Mouse (Mus musculus): ENCODE measurements around the gene Smg7. TPM values are rescaled to one million over a fixed set of nuclear protein-coding genes. Genes with fewer than 3 reads are reported as not detected.

Gene Smg7
- polyA plus RNA-seq, 1 experiment, result 74.0 TPM

GRCm38 (mm10) chr1:152828168-152828567 lies 74.3 kb downstream of the Smg7 start:
- Histone ChIP-seq H3K4me3 (ENCODE audit: control insufficient read depth, insufficient read depth, low read length) (no peak overlapping the region), H3K36me3 (ENCODE audit: control insufficient read depth, insufficient read depth, low read length) (no peaks in the 10 kb centered on the region; the same call in 1 of the 2 replicates), H3K27me3 (ENCODE audit: control insufficient read depth, insufficient read depth, low read length) (no peaks in the 10 kb centered on the region), H3K27ac (ENCODE audit: control insufficient read depth, insufficient read depth, low read length) (no peak overlapping the region), H3K4me1 (replicated peaks; ENCODE audit: control insufficient read depth, insufficient read depth, low read length) (no peaks in the 10 kb centered on the region)
- DNase-seq, result no peak
- 95% methylated on average over 5 of the region's 5 CpGs for WGBS
- TF ChIP-seq CTCF (IDR thresholded peaks at IDR 0.05; ENCODE audit: borderline replicate concordance, control insufficient read depth, extremely low read depth, insufficient read depth, low read length, poor library complexity), result no peak
- no peak for TF ChIP-seq POLR2A (IDR thresholded peaks at IDR 0.05; ENCODE audit: control insufficient read depth, extremely low read depth, insufficient read depth, low read length, poor library complexity)

GRCm38 (mm10) chr1:152826446-152826845 lies 76.0 kb downstream of the Smg7 start:
- H3K36me3 ChIP-seq (ENCODE audit: control insufficient read depth, insufficient read depth, low read length), result no peaks in the 10 kb centered on the region
- no peak for DNase-seq
- H3K27me3 ChIP-seq (ENCODE audit: control insufficient read depth, insufficient read depth, low read length), result no peaks in the 10 kb centered on the region
- TF ChIP-seq POLR2A (IDR thresholded peaks at IDR 0.05; ENCODE audit: control insufficient read depth, extremely low read depth, insufficient read depth, low read length, poor library complexity) (no peak), CTCF (IDR thresholded peaks at IDR 0.05; ENCODE audit: borderline replicate concordance, control insufficient read depth, extremely low read depth, insufficient read depth, low read length, poor library complexity) (no peak)
- no peaks in the 10 kb centered on the region for H3K4me1 ChIP-seq (replicated peaks; ENCODE audit: control insufficient read depth, insufficient read depth, low read length)
- H3K27ac ChIP-seq (ENCODE audit: control insufficient read depth, insufficient read depth, low read length), result no peak overlapping the region
- H3K4me3 ChIP-seq (ENCODE audit: control insufficient read depth, insufficient read depth, low read length), result no peak overlapping the region
- WGBS, result 94% methylated on average over 5 of the region's 5 CpGs

GRCm38 (mm10) chr1:152824206-152824605 lies 78.2 kb downstream of the Smg7 start:
- no peak for TF ChIP-seq CTCF (IDR thresholded peaks at IDR 0.05; ENCODE audit: borderline replicate concordance, control insufficient read depth, extremely low read depth, insufficient read depth, low read length, poor library complexity)
- TF ChIP-seq POLR2A (IDR thresholded peaks at IDR 0.05; ENCODE audit: control insufficient read depth, extremely low read depth, insufficient read depth, low read length, poor library complexity), result no peak
- no peak overlapping the region for H3K27ac ChIP-seq (ENCODE audit: control insufficient read depth, insufficient read depth, low read length)
- no peaks in the 10 kb centered on the region for H3K4me1 ChIP-seq (replicated peaks; ENCODE audit: control insufficient read depth, insufficient read depth, low read length)
- 91% methylated on average over 9 of the region's 9 CpGs for WGBS
- H3K4me3 ChIP-seq (ENCODE audit: control insufficient read depth, insufficient read depth, low read length), result no peak overlapping the region
- H3K36me3 ChIP-seq (ENCODE audit: control insufficient read depth, insufficient read depth, low read length), result no peaks in the 10 kb centered on the region
- DNase-seq, result no peak
- no peaks in the 10 kb centered on the region for H3K27me3 ChIP-seq (ENCODE audit: control insufficient read depth, insufficient read depth, low read length)

GRCm38 (mm10) chr1:152821746-152822145 lies 80.7 kb downstream of the Smg7 start:
- 94% methylated on average over 4 of the region's 4 CpGs for WGBS
- no peaks in the 10 kb centered on the region for H3K4me1 ChIP-seq (replicated peaks; ENCODE audit: control insufficient read depth, insufficient read depth, low read length)
- no peaks in the 10 kb centered on the region for H3K36me3 ChIP-seq (ENCODE audit: control insufficient read depth, insufficient read depth, low read length)
- TF ChIP-seq POLR2A (IDR thresholded peaks at IDR 0.05; ENCODE audit: control insufficient read depth, extremely low read depth, insufficient read depth, low read length, poor library complexity) (no peak), CTCF (IDR thresholded peaks at IDR 0.05; ENCODE audit: borderline replicate concordance, control insufficient read depth, extremely low read depth, insufficient read depth, low read length, poor library complexity) (no peak)
- H3K27me3 ChIP-seq (ENCODE audit: control insufficient read depth, insufficient read depth, low read length), result no peaks in the 10 kb centered on the region
- no peak for DNase-seq
- no peak overlapping the region for H3K4me3 ChIP-seq (ENCODE audit: control insufficient read depth, insufficient read depth, low read length)
- H3K27ac ChIP-seq (ENCODE audit: control insufficient read depth, insufficient read depth, low read length), result no peak overlapping the region

GRCm38 (mm10) chr1:152820911-152821695 lies 81.3 kb downstream of the Smg7 start:
- no peak overlapping the region for H3K27ac ChIP-seq (ENCODE audit: control insufficient read depth, insufficient read depth, low read length)
- H3K36me3 ChIP-seq (ENCODE audit: control insufficient read depth, insufficient read depth, low read length), result no peaks in the 10 kb centered on the region
- no peak for DNase-seq
- TF ChIP-seq CTCF (IDR thresholded peaks at IDR 0.05; ENCODE audit: borderline replicate concordance, control insufficient read depth, extremely low read depth, insufficient read depth, low read length, poor library complexity) (no peak), POLR2A (IDR thresholded peaks at IDR 0.05; ENCODE audit: control insufficient read depth, extremely low read depth, insufficient read depth, low read length, poor library complexity) (no peak)
- H3K27me3 ChIP-seq (ENCODE audit: control insufficient read depth, insufficient read depth, low read length), result no peaks in the 10 kb centered on the region
- no peak overlapping the region for H3K4me3 ChIP-seq (ENCODE audit: control insufficient read depth, insufficient read depth, low read length)
- 90% methylated on average over 7 of the region's 7 CpGs for WGBS
- no peaks in the 10 kb centered on the region for H3K4me1 ChIP-seq (replicated peaks; ENCODE audit: control insufficient read depth, insufficient read depth, low read length)

GRCm38 (mm10) chr1:152819558-152819957 lies 82.9 kb downstream of the Smg7 start:
- TF ChIP-seq CTCF (IDR thresholded peaks at IDR 0.05; ENCODE audit: borderline replicate concordance, control insufficient read depth, extremely low read depth, insufficient read depth, low read length, poor library complexity) (no peak), POLR2A (IDR thresholded peaks at IDR 0.05; ENCODE audit: control insufficient read depth, extremely low read depth, insufficient read depth, low read length, poor library complexity) (no peak)
- H3K27me3 ChIP-seq (ENCODE audit: control insufficient read depth, insufficient read depth, low read length), result no peaks in the 10 kb centered on the region
- H3K4me3 ChIP-seq (ENCODE audit: control insufficient read depth, insufficient read depth, low read length), result no peak overlapping the region
- no peak overlapping the region for H3K27ac ChIP-seq (ENCODE audit: control insufficient read depth, insufficient read depth, low read length)
- no peaks in the 10 kb centered on the region for H3K4me1 ChIP-seq (replicated peaks; ENCODE audit: control insufficient read depth, insufficient read depth, low read length)
- WGBS, result 89% methylated on average over 6 of the region's 6 CpGs
- H3K36me3 ChIP-seq (ENCODE audit: control insufficient read depth, insufficient read depth, low read length), result no peaks in the 10 kb centered on the region
- no peak for DNase-seq

Data from thymus, adult 2 months (tissue).